Mouse (Mus musculus): ENCODE data around the gene Gm9857.

Gene Gm9857

GRCm38 (mm10) chr3:108900147-108900546 is 40.1 kb downstream of the Gm9857 start:
- ChIA-PET POLR2A (no interaction called here), CTCF (no interaction called here)

- POLR2A ChIA-PET = interaction anchor here (0.9 to 2.1 kb wide), 10 partner anchors 11 to 46 kb away, joined by 3 to 11 read pairs (median 4); partner anchors contain the start of gene Prpf38b (in 1 of the 4)
- CTCF ChIA-PET = interaction anchor here in 1 of 4 experiments (0.7 kb wide), 1 partner anchor 31 kb away, joined by 3 read pairs; no protein-coding TSS in a partner anchor
Measured at GRCm38 (mm10) chr3:108898640-108899039, 41.6 kb downstream of the Gm9857 start.

GRCm38 (mm10) chr3:108892914-108893313 is 47.3 kb downstream of the Gm9857 start:
- ChIA-PET POLR2A (interaction anchor here in 1 of 4 experiments (1.1 kb wide), 1 partner anchor 13 kb away, joined by 3 read pairs; no protein-coding TSS in a partner anchor), CTCF (no interaction called here)

- POLR2A ChIA-PET = no interaction called here
- CTCF ChIA-PET = no interaction called here
Measured at GRCm38 (mm10) chr3:108892080-108892479, 48.2 kb downstream of the Gm9857 start.

Data from embryonic stem cell, embryonic (primary cell).